In genomic region chr5:117677231-117677630, GRCm38 (mm10) we compare ENCODE assay signal across 19 mouse cellular contexts.
DNase-seq lines count a peak whose midpoint lies in the region; ATAC-seq lines count a peak whose summit lies in the region.
"Had no signal": no experiment of that assay in that cellular context is flagged by ENCODE, and none has a peak within 500 bp of the region (broad histone marks: within the 10 kb centered on the region; RNA-seq: fewer than 3 reads in every experiment).

No protein-coding gene starts in this region.

- no peaks in the 10 kb centered on the region; the same call in 1 of the 2 replicates for H3K4me1 ChIP-seq in midbrain, embryonic 16.5 days (ENCODE audit: control insufficient read depth, insufficient read depth, low read length)
- no peaks in the 10 kb centered on the region for H3K4me1 ChIP-seq in midbrain, embryonic 15.5 days
- peaks cover 8% of the 10 kb centered on the region; the same call in 1 of the 2 replicates for H3K4me1 ChIP-seq in kidney, embryonic 14.5 days (ENCODE audit: control insufficient read depth, insufficient read depth, low read length)
- H3K4me1 ChIP-seq: embryonic facial prominence, embryonic 12.5 days; heart, embryonic 10.5 days; heart, embryonic 15.5 days; hindbrain, embryonic 13.5 days had no signal

- H3K27me3 ChIP-seq in midbrain, embryonic 16.5 days (ENCODE audit: control insufficient read depth, insufficient read depth, low read depth, low read length) = no peaks in the 10 kb centered on the region
- no peaks in the 10 kb centered on the region for H3K27me3 ChIP-seq in midbrain, embryonic 15.5 days (replicated peaks)
- no peaks in the 10 kb centered on the region for H3K27me3 ChIP-seq in kidney, embryonic 14.5 days (ENCODE audit: control insufficient read depth, insufficient read depth, low read length)
- H3K27me3 ChIP-seq: embryonic facial prominence, embryonic 12.5 days; hindbrain, embryonic 13.5 days had no signal

- H3K27ac ChIP-seq in midbrain, embryonic 16.5 days (ENCODE audit: low read length) = 0 out of 2 replicates have a peak overlapping the region, but pooled peaks have one; percentile 12
- no peak overlapping the region for H3K27ac ChIP-seq in midbrain, embryonic 15.5 days
- H3K27ac ChIP-seq in kidney, embryonic 14.5 days (ENCODE audit: low read depth, low read length) = peak overlapping the region; percentile 24; the same call in 1 of the 2 replicates
- H3K27ac ChIP-seq: embryonic facial prominence, embryonic 12.5 days; heart, embryonic 10.5 days; heart, embryonic 15.5 days; hindbrain, embryonic 13.5 days had no signal

- H3K4me2 ChIP-seq in midbrain, embryonic 16.5 days (ENCODE audit: low read length) = no peak overlapping the region
- H3K4me2 ChIP-seq in midbrain, embryonic 15.5 days = no peak overlapping the region
- H3K4me2 ChIP-seq in kidney, embryonic 14.5 days (replicated peaks; ENCODE audit: low read depth, low read length) = no peak overlapping the region
- H3K4me2 ChIP-seq: embryonic facial prominence, embryonic 12.5 days; heart, embryonic 15.5 days; hindbrain, embryonic 13.5 days had no signal

- no peak overlapping the region for H3K9ac ChIP-seq in midbrain, embryonic 16.5 days (ENCODE audit: low read depth, low read length)
- H3K9ac ChIP-seq in midbrain, embryonic 15.5 days = no peak overlapping the region
- no peak overlapping the region for H3K9ac ChIP-seq in kidney, embryonic 14.5 days (ENCODE audit: low read depth, low read length)
- H3K9ac ChIP-seq: embryonic facial prominence, embryonic 12.5 days; heart, embryonic 15.5 days; hindbrain, embryonic 13.5 days had no signal

- no peak overlapping the region for H3K4me3 ChIP-seq in midbrain, embryonic 16.5 days (ENCODE audit: low read depth, low read length)
- no peak overlapping the region for H3K4me3 ChIP-seq in midbrain, embryonic 15.5 days
- H3K4me3 ChIP-seq in kidney, embryonic 14.5 days (ENCODE audit: low read length) = no peak overlapping the region
- H3K4me3 ChIP-seq: embryonic facial prominence, embryonic 12.5 days; heart, embryonic 10.5 days; heart, embryonic 15.5 days; hindbrain, embryonic 13.5 days had no signal

- 91% methylated on average over 6 of the region's 6 CpGs for WGBS in midbrain, embryonic 16.5 days
- WGBS in midbrain, embryonic 15.5 days = 93% methylated on average over 6 of the region's 6 CpGs
- 77% methylated on average over 6 of the region's 6 CpGs for WGBS in kidney, embryonic 14.5 days

- no peaks in the 10 kb centered on the region for H3K9me3 ChIP-seq in midbrain, embryonic 16.5 days (replicated peaks; ENCODE audit: control insufficient read depth, low read length, poor library complexity, severe bottlenecking)
- no peaks in the 10 kb centered on the region for H3K9me3 ChIP-seq in midbrain, embryonic 15.5 days
- H3K9me3 ChIP-seq in kidney, embryonic 14.5 days (ENCODE audit: control insufficient read depth, low read length) = no peaks in the 10 kb centered on the region
- H3K9me3 ChIP-seq: embryonic facial prominence, embryonic 12.5 days; heart, embryonic 10.5 days; heart, embryonic 15.5 days; hindbrain, embryonic 13.5 days had no signal

- DNase-seq in kidney, postnatal 25 days = peak; percentile 26 to 60
- DNase-seq in cerebellum, adult 9-11 months = no peak
- no peak for DNase-seq in layer of hippocampus, postnatal 25 days (ENCODE audit: extremely low spot score in 1 of 2, low spot score in 1 of 2)
- no peak for DNase-seq in left cerebral cortex, adult 18-20 months (ENCODE audit: low spot score in 2 of 2)
- DNase-seq: adrenal gland, adult 2 months; adrenal gland, postnatal 25 days; cerebellum, adult 8-10 months; cerebellum, postnatal 25 days; gastrocnemius, postnatal 10 days; heart, adult 18-20 months; heart, postnatal 14 days had no signal

- H3K36me3 ChIP-seq in midbrain, embryonic 16.5 days (ENCODE audit: control insufficient read depth, insufficient read depth, low read length) = no peaks in the 10 kb centered on the region
- H3K36me3 ChIP-seq in midbrain, embryonic 15.5 days (replicated peaks) = no peaks in the 10 kb centered on the region
- H3K36me3 ChIP-seq in kidney, embryonic 14.5 days (ENCODE audit: control insufficient read depth, insufficient read depth, low read length) = no peaks in the 10 kb centered on the region
- H3K36me3 ChIP-seq: embryonic facial prominence, embryonic 12.5 days; heart, embryonic 10.5 days; heart, embryonic 15.5 days; hindbrain, embryonic 13.5 days had no signal

- no peak for ATAC-seq in midbrain, embryonic 16.5 days
- ATAC-seq in midbrain, embryonic 15.5 days (replicated peaks) = no peak
- ATAC-seq in kidney, embryonic 14.5 days (ENCODE audit: low FRiP score, low TSS enrichment) = 0 out of 2 replicates have a peak, but pooled peaks have one; percentile 29
- ATAC-seq: forebrain, embryonic 16.5 days had no signal

Comparison
In these comparisons a context has a peak if more than half of its experiments do, and no peak if none do; other contexts are left out.
1. DNase-seq: peak in kidney, postnatal 25 days (2 of 2); none in cerebellum, adult 9-11 months (single experiment), layer of hippocampus, postnatal 25 days (0 of 2) and left cerebral cortex, adult 18-20 months (0 of 2).